In genomic region chr14:27238600-27239118, GRCm38 (mm10) we compare ENCODE assay signal across 14 mouse cellular contexts.
A peak's percentile ranks its signal among the peaks of the same experiment; 100 is the strongest.
DNase-seq lines count a peak whose midpoint lies in the region; ATAC-seq and TF ChIP-seq lines count a peak whose summit lies in the region.
"Had no signal": no experiment of that assay in that cellular context is flagged by ENCODE, and none has a peak within 500 bp of the region (broad histone marks: within the 10 kb centered on the region; RNA-seq: fewer than 3 reads in every experiment).

No protein-coding gene starts in this region.

- H3K4me3 ChIP-seq in gastrocnemius, adult 2 months, result peak overlapping the region; percentile 69
- H3K4me3 ChIP-seq in kidney, embryonic 15.5 days (replicated peaks), result peak overlapping the region; percentile 31

- no peak for DNase-seq in gastrocnemius, adult 2 months
- no peak for DNase-seq in gastrocnemius, postnatal 10 days
- DNase-seq in kidney, adult 11 months, result no peak
- peak; percentile 32 for DNase-seq in CD4-positive helper T cell, adult 2 months (ENCODE audit: low read depth, low spot score)
- DNase-seq in induced T-regulatory cell, adult 2 months (ENCODE audit: low read depth), result peak; percentile 66
- DNase-seq in adrenal gland, postnatal 4 days (ENCODE audit: low spot score in 2 of 2), result no peak
- DNase-seq in frontal cortex, postnatal 36 days (ENCODE audit: low spot score in 2 of 2), result no peak
- DNase-seq: adrenal gland, adult 8-10 months; forebrain, postnatal 0 days; layer of hippocampus, postnatal 36 days; lung, postnatal 14 days; right cerebral cortex, postnatal 25 days had no signal

- no peaks in the 10 kb centered on the region for H3K9me3 ChIP-seq in kidney, embryonic 15.5 days (replicated peaks)

- peak overlapping the region; percentile 80 for H3K27ac ChIP-seq in gastrocnemius, adult 2 months
- 0 out of 2 replicates have a peak overlapping the region, but pooled peaks have one; percentile 65 for H3K27ac ChIP-seq in kidney, embryonic 15.5 days

- no peak for TF ChIP-seq CTCF in gastrocnemius, adult 2 months (IDR thresholded peaks at IDR 0.05)

- WGBS in kidney, embryonic 15.5 days, result 73% methylated on average over 8 of the region's 8 CpGs

- no peak for ATAC-seq in kidney, embryonic 15.5 days (replicated peaks; ENCODE audit: low FRiP score)
- ATAC-seq: midbrain, embryonic 16.5 days had no signal

- H3K27me3 ChIP-seq in kidney, embryonic 15.5 days, result no peaks in the 10 kb centered on the region

- no peak overlapping the region for H3K9ac ChIP-seq in kidney, embryonic 15.5 days
- H3K9ac ChIP-seq: forebrain, postnatal 0 days had no signal

- intact Hi-C loops in gastrocnemius, adult 2 months (cut with DNase I), result no loop called here

- no peaks in the 10 kb centered on the region for H3K36me3 ChIP-seq in kidney, embryonic 15.5 days

- H3K4me1 ChIP-seq in kidney, embryonic 15.5 days, result peaks cover 39% of the 10 kb centered on the region

- peak overlapping the region; percentile 51 for H3K4me2 ChIP-seq in kidney, embryonic 15.5 days

Comparison
In these comparisons a context has a peak if more than half of its experiments do, and no peak if none do; other contexts are left out.
1. DNase-seq: peak in CD4-positive helper T cell, adult 2 months (single experiment) and induced T-regulatory cell, adult 2 months (single experiment); none in gastrocnemius, adult 2 months (single experiment), gastrocnemius, postnatal 10 days (single experiment), kidney, adult 11 months (single experiment), adrenal gland, postnatal 4 days (0 of 2) and frontal cortex, postnatal 36 days (0 of 2).